Mouse (Mus musculus) cortical plate, adult 2 months (tissue): Measurements from ENCODE around the gene Fkbp4. TPM values are rescaled to one million over a fixed set of nuclear protein-coding genes. Genes with fewer than 3 reads are reported as not detected.

ENCODE experiments used
- H3K27ac ChIP-seq: fragments of 200-500 bp; 2 replicates; pipeline ENCODE4 v1.5.1; 2012; ENCODE audit warnings: low read length, control low read depth, inconsistent platforms; ENCODE audit not compliant: insufficient read depth
- H3K4me1 ChIP-seq: fragments of 200-500 bp; 2 replicates; pipeline ENCODE4 v1.6.1; 2011; ENCODE audit warnings: low read length; ENCODE audit not compliant: control insufficient read depth, insufficient read depth
- H3K4me3 ChIP-seq: fragments of 200-500 bp; 2 replicates; pipeline ENCODE4 v1.5.1; 2011; ENCODE audit warnings: mild to moderate bottlenecking, low read length, control low read depth; ENCODE audit not compliant: insufficient read depth
- CTCF ChIP-seq: fragments of 200-500 bp; IDR thresholded peaks from 2 replicates; pipeline ENCODE4 v1.5.1; 2011; ENCODE audit warnings: mild to moderate bottlenecking, control low read depth, low read length; ENCODE audit not compliant: insufficient read depth; ENCODE audit errors: extremely low read depth
- POLR2A ChIP-seq: fragments of 200-500 bp; IDR thresholded peaks from 2 replicates; pipeline ENCODE4 v1.6.1; 2011; ENCODE audit warnings: mild to moderate bottlenecking, low read length, control low read depth; ENCODE audit not compliant: insufficient read depth; ENCODE audit errors: extremely low read depth
- polyA plus RNA-seq: library from polyadenylated mRNA; depleted of rRNA; stranded (reverse); fragments of >200 nt; gene quantifications from 2 replicates; pipeline ENCODE4 v1.2.3, GENCODE M21; 2012

The Fkbp4 gene
- polyA plus RNA-seq, 1 experiment: 116 TPM

- peak overlapping the region; percentile 88 for H3K4me3 ChIP-seq
- TF ChIP-seq CTCF: no peak
- no peak for TF ChIP-seq POLR2A
- H3K27ac ChIP-seq: no peak overlapping the region
- no peaks in the 10 kb centered on the region; the same call in 1 of the 2 replicates for H3K4me1 ChIP-seq
These were observed 1.2 kb downstream of the Fkbp4 start for GRCm38 (mm10) chr6:128437288-128437687.

- Histone ChIP-seq H3K27ac (no peak overlapping the region), H3K4me3 (no peak overlapping the region; the same call in 1 of the 2 replicates)
- TF ChIP-seq CTCF (no peak), POLR2A (no peak)
These were observed 2.0 kb downstream of the Fkbp4 start for GRCm38 (mm10) chr6:128436356-128437005.

DNA sequence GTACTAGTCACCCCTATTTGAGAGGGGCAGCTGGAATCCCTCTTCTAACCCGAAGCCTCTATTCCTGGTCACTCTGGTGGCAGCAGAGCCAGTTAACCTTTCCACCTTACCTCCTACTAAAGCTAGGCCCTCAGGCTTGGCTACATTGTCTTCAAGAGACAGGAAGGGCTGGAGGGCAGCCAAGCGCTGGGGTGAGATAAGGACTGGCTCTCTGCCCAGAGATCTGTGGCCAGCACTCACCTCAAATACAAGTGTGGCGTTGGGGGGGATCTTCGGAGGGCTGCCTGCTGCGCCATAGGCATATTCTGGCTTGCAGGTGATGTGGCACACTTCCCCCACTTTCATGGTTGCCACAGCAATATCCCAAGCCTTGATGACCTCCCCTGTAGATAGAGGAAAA, 3.0 kb downstream of the Fkbp4 start:
- H3K4me1 ChIP-seq: no peaks in the 10 kb centered on the region; the same call in 1 of the 2 replicates
- H3K4me3 ChIP-seq: no peak overlapping the region
- no peak overlapping the region for H3K27ac ChIP-seq
- no peak for TF ChIP-seq POLR2A
- no peak for TF ChIP-seq CTCF

More at GRCm38 (mm10) chr6:128436356-128437005, 2.0 kb downstream of the Fkbp4 start:
- no peaks in the 10 kb centered on the region; the same call in 1 of the 2 replicates for H3K4me1 ChIP-seq

DNA sequence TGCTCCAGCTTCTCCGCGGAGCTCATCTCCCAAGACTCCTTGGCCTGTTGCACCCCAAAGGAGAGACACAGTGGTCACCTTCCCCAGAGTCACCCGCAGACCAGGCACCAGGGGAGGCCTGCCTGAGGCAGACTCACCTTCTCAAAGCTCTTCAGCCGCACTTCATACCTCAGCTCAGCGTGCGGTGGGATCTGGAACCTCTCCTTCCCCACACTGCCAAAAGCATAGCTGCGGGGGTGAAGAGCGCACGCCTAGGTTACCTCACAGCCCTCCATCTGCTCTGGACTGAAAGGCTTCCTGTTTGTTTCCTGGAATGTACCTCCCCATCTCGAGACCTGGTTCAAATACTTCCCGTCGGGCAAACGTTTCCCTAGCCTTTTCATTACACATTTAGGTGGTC, 4.9 kb downstream of the Fkbp4 start:
- no peaks in the 10 kb centered on the region; the same call in 1 of the 2 replicates for H3K4me1 ChIP-seq
- H3K27ac ChIP-seq: no peak overlapping the region
- no peak overlapping the region for H3K4me3 ChIP-seq
- TF ChIP-seq CTCF (no peak), POLR2A (no peak)

DNA sequence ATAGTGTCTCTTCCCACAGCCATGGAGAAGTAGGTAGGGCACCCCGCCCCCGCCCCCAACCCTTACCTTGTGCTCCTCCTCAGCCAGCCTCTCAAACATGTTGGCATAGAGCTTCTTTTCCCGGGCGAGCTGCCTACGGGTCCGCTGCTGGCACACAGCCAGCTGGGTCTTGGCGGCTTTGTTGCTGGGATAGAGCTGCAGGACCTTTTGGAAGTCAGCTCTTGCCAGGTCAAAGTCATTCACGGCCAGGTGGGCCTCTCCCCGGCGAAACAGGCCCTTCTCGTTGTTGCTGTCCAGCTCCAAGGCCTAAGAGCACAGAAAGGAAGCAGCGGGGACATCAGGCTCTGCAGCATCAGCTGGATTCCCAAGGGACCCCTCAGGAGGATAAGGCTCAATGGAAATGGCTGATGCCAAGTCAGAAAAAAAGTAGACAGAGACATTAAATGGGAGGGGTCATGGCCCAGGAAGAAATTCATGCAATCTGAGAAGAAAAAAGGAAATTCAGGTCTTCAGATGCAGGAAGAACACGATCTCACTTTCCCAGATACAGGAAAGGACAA, 6.0 kb downstream of the Fkbp4 start:
- TF ChIP-seq POLR2A (no peak), CTCF (no peak)
- H3K27ac ChIP-seq: no peak overlapping the region
- H3K4me1 ChIP-seq: no peaks in the 10 kb centered on the region; the same call in 1 of the 2 replicates
- H3K4me3 ChIP-seq: no peak overlapping the region

DNA sequence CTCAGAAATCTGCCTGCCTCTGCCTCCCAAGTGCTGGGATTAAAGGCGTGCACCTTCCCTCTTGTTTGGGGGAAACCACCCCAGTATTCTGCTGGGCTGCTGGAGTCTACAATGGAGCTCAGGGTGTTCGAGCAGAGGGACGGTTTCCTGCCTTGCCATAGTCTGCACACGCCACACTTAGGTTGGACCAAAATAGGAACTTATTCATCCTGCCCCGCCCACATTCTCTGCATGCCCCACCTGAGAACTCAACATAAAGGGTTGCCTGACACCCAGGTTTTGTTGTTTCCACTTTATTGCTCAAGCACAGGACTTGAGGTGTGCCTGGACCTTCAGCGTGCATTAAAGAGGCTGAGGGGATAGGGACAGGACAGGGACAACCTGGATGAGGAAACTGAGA, 8.7 kb downstream of the Fkbp4 start:
- H3K4me1 ChIP-seq: no peaks in the 10 kb centered on the region
- TF ChIP-seq POLR2A (no peak), CTCF (no peak)
- H3K4me3 ChIP-seq: no peak overlapping the region
- no peak overlapping the region for H3K27ac ChIP-seq

- no peak for TF ChIP-seq POLR2A
- TF ChIP-seq CTCF: no peak
- Histone ChIP-seq H3K4me1 (no peaks in the 10 kb centered on the region), H3K27ac (no peak overlapping the region), H3K4me3 (no peak overlapping the region)
These were observed 9.2 kb downstream of the Fkbp4 start for GRCm38 (mm10) chr6:128429300-128429699.

GRCm38 (mm10) chr6:128427571-128427970, 10.9 kb downstream of the Fkbp4 start:
- no peak overlapping the region for H3K4me3 ChIP-seq
- H3K4me1 ChIP-seq: no peaks in the 10 kb centered on the region
- no peak overlapping the region for H3K27ac ChIP-seq
- TF ChIP-seq POLR2A (no peak), CTCF (no peak)

DNA sequence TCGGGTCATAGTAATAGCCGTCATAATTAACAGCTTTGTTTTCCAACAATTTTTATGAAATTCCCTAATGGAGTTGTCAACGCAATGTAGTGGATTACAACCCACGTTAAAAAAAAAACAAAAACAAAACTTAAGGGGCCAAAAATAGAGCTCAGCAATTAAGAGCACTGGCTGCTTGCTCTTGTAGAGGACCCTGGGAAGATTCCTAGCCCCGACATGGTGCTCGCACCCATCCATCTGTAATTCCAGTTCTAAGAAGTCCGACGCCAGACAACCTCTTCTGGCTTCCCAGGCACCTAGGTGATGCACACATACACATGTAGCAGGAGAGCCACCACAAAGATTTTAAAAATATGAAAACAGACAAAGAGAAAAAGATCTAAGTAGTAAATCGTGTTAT, 13.4 kb downstream of the Fkbp4 start:
- TF ChIP-seq POLR2A (no peak), CTCF (no peak)
- Histone ChIP-seq H3K4me3 (peak overlapping the region; percentile 46), H3K4me1 (no peaks in the 10 kb centered on the region), H3K27ac (peak overlapping the region; percentile 98; the same call in 1 of the 2 replicates)

GRCm38 (mm10) chr6:128424269-128425019, 14.0 kb downstream of the Fkbp4 start, which contains the start of gene Itfg2:
Gene Itfg2 (minus strand): TSS chr6:128424931.
- no peaks in the 10 kb centered on the region for H3K4me1 ChIP-seq
- TF ChIP-seq POLR2A: peak; percentile 96
- TF ChIP-seq CTCF: no peak
- peak within 1 kb of the TSS; percentile 98 for H3K27ac ChIP-seq
- peak within 1 kb of the TSS; percentile 46 for H3K4me3 ChIP-seq
